Mouse (Mus musculus) spleen, adult 2 months (tissue): Measurements from ENCODE around the gene 9330182O14Rik. TPM values are rescaled to one million over a fixed set of nuclear protein-coding genes. Genes with fewer than 3 reads are reported as not detected.

ENCODE experiments used
- DNase-seq, 2 experiments: peaks; one replicate each; pipeline versions ENCODE4 v3.0.0 to v3.0.0-alpha.2; 2012 to 2021; ENCODE audit warnings: low spot score in 2 of 2, low read depth in 1 of 2
- H3K27ac ChIP-seq: fragments of 200-500 bp; 2 replicates; pipeline ENCODE4 v1.5.1; 2012; ENCODE audit warnings: low read length, inconsistent platforms; ENCODE audit not compliant: insufficient read depth
- H3K27me3 ChIP-seq: fragments of 200-500 bp; 2 replicates; pipeline ENCODE4 v1.6.1; 2012; ENCODE audit warnings: mild to moderate bottlenecking, moderate library complexity, low read length, inconsistent platforms; ENCODE audit not compliant: control insufficient read depth, insufficient read depth
- H3K36me3 ChIP-seq: fragments of 200-500 bp; 2 replicates; pipeline ENCODE4 v1.6.1; 2012; ENCODE audit warnings: mild to moderate bottlenecking, low read length, inconsistent platforms; ENCODE audit not compliant: control insufficient read depth, insufficient read depth
- H3K4me1 ChIP-seq: fragments of 200-500 bp; 2 replicates; pipeline ENCODE4 v1.6.1; 2011; ENCODE audit warnings: inconsistent platforms; ENCODE audit not compliant: control insufficient read depth, insufficient read depth, insufficient read length
- H3K4me3 ChIP-seq: fragments of 200-500 bp; 2 replicates; pipeline ENCODE4 v1.5.1; 2011; ENCODE audit warnings: mild to moderate bottlenecking, inconsistent platforms; ENCODE audit not compliant: insufficient read depth, insufficient read length; ENCODE audit errors: extremely low read depth
- CTCF ChIP-seq: fragments of 200-500 bp; IDR thresholded peaks from 2 replicates; pipeline ENCODE4 v1.5.1; 2011; ENCODE audit warnings: mild to moderate bottlenecking, inconsistent platforms; ENCODE audit not compliant: insufficient read depth, insufficient read length, insufficient replicate concordance; ENCODE audit errors: extremely low read depth
- POLR2A ChIP-seq: fragments of 200-500 bp; IDR thresholded peaks from 2 replicates; pipeline ENCODE4 v1.6.1; 2011; ENCODE audit warnings: low read depth, low read length, inconsistent platforms
- WGBS: fragments of 180-500 bp; shearing (Covaris S2); methylation state at CpG from one replicate; pipeline ENCODE4 v1.1.7; 2018; 5-methylcytosine and 5-hydroxymethylcytosine counted together
- polyA plus RNA-seq: library from polyadenylated mRNA; depleted of rRNA; stranded (reverse); fragments of >200 nt; gene quantifications from 2 replicates; pipeline ENCODE4 v1.2.3, GENCODE M21; 2012

Gene 9330182O14Rik
- polyA plus RNA-seq, 1 experiment, result not detected

DNA sequence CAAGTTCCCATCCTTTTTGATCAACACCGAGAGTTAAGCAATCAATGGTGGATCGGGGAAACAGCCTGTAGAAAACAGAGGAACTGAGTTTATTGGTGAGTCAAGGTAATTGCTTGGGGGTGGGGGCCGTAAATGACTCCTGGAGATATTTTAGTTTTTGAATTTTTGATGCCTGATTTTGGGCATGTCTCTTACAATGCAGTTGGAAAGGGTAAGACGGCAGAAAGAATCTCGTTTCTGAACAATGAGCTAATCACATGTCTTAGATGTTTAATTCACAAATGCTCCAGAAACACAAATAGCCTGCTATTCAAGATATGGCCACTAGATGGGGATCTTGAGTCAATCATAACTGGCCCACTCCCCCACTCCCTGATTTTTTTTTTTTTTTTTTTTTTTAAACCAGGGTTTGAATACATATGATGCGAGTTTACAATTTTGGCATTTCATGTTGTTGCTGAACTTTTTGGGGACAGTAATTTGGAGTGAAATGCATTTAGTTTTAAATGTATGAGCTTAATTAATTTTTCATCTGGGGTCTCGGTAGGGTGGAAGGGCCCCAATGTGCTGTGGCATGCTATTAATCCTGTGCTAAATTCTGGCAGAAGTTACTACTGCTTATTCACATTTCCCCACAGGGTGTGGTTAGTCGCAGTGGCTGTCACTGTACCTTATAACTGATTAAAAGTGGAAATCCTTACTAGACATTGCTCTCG is 32.6 kb downstream of the 9330182O14Rik start:
- Histone ChIP-seq H3K4me1 (no peaks in the 10 kb centered on the region), H3K4me3 (no peak overlapping the region), H3K27ac (no peak overlapping the region), H3K36me3 (no peaks in the 10 kb centered on the region), H3K27me3 (no peaks in the 10 kb centered on the region)
- WGBS, result 27% methylated on average over 9 of the region's 9 CpGs
- DNase-seq, result no peak
- TF ChIP-seq CTCF (no peak), POLR2A (no peak)

GRCm38 (mm10) chr15:40167276-40168139 is 33.3 kb downstream of the 9330182O14Rik start:
- no peak for TF ChIP-seq POLR2A
- no peak for TF ChIP-seq CTCF
- WGBS, result 54% methylated on average over 26 of the region's 26 CpGs
- H3K27me3 ChIP-seq, result no peaks in the 10 kb centered on the region
- no peaks in the 10 kb centered on the region for H3K36me3 ChIP-seq
- H3K4me1 ChIP-seq, result no peaks in the 10 kb centered on the region
- no peak overlapping the region for H3K4me3 ChIP-seq
- DNase-seq, result no peak
- H3K27ac ChIP-seq, result no peak overlapping the region

GRCm38 (mm10) chr15:40168140-40168688 is 34.0 kb downstream of the 9330182O14Rik start:
- Histone ChIP-seq H3K36me3 (no peaks in the 10 kb centered on the region), H3K27ac (no peak overlapping the region), H3K27me3 (no peaks in the 10 kb centered on the region), H3K4me3 (no peak overlapping the region), H3K4me1 (no peaks in the 10 kb centered on the region)
- DNase-seq, result no peak
- WGBS, result 67% methylated on average over 10 of the region's 10 CpGs
- TF ChIP-seq CTCF (no peak), POLR2A (no peak)

DNA sequence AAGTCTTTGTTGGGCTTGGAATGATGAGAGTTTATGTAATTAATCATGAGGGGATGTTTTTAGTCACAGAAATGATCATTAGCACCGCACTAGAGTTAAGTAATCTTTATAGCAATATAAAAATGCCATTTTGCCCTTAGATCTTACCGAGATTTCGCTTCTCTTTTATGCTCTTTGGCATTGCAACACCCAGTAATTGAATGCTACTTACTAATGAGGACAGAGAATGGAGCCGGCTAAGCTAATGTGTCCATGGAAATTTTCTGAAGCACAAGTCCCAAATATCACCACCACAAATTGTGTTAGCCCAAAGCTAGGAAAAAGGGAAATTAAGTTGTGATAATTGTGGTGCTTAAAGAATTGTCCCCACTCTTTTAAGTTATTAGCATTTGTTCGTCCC is 34.9 kb downstream of the 9330182O14Rik start:
- Histone ChIP-seq H3K27me3 (no peaks in the 10 kb centered on the region), H3K36me3 (no peaks in the 10 kb centered on the region), H3K4me3 (no peak overlapping the region), H3K27ac (no peak overlapping the region), H3K4me1 (no peaks in the 10 kb centered on the region)
- DNase-seq, result no peak
- 83% methylated on average over 5 of the region's 5 CpGs for WGBS
- TF ChIP-seq POLR2A, result no peak

GRCm38 (mm10) chr15:40169705-40170104 is 35.5 kb downstream of the 9330182O14Rik start:
- no peak for TF ChIP-seq CTCF
- TF ChIP-seq POLR2A, result no peak
- DNase-seq, result no peak
- H3K36me3 ChIP-seq, result no peaks in the 10 kb centered on the region
- no peak overlapping the region for H3K4me3 ChIP-seq
- WGBS, result 50% methylated on average over 13 of the region's 13 CpGs
- H3K27ac ChIP-seq, result no peak overlapping the region
- H3K27me3 ChIP-seq, result no peaks in the 10 kb centered on the region
- no peaks in the 10 kb centered on the region for H3K4me1 ChIP-seq

DNA sequence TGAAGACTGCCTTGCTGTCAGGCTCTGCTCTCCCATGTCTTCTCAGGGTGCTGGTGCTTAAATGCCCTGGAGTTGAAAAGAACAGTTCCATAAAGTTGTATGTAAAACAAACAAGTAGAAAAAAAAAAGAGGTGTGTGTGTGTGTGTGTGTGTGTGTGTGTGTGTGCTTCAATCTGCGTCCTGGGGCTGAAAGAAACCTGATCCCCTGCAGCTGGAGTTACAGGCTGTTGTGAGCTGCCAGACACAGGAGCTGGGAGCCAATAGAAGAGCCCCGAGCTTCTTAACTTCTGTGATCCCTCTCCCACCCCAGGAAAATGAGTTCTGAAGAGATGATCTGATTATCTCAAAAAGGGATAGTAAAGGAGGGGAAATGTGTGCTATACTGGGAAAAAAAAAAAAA is 45.3 kb downstream of the 9330182O14Rik start:
- Histone ChIP-seq H3K36me3 (no peaks in the 10 kb centered on the region), H3K4me1 (no peaks in the 10 kb centered on the region), H3K27ac (no peak overlapping the region), H3K4me3 (no peak overlapping the region), H3K27me3 (no peaks in the 10 kb centered on the region)
- no peak for DNase-seq
- WGBS, result 65% methylated on average over 2 of the region's 2 CpGs
- no peak for TF ChIP-seq CTCF
- TF ChIP-seq POLR2A, result no peak
